Mouse (Mus musculus): ENCODE measurements around the gene Cacng2.
A peak's percentile ranks its signal among the peaks of the same experiment; 100 is the strongest.

Cacng2 gene

GRCm38 (mm10) chr15:78001400-78001799 lies 118.4 kb downstream of the Cacng2 start:
- no peak for DNase-seq

GRCm38 (mm10) chr15:77988541-77988940 lies 131.3 kb downstream of the Cacng2 start:
- no peak for DNase-seq

GRCm38 (mm10) chr15:77983391-77983790 lies 136.4 kb downstream of the Cacng2 start:
- no peak for DNase-seq

GRCm38 (mm10) chr15:77982195-77982939 lies 137.5 kb downstream of the Cacng2 start:
- no peak for DNase-seq

DNA sequence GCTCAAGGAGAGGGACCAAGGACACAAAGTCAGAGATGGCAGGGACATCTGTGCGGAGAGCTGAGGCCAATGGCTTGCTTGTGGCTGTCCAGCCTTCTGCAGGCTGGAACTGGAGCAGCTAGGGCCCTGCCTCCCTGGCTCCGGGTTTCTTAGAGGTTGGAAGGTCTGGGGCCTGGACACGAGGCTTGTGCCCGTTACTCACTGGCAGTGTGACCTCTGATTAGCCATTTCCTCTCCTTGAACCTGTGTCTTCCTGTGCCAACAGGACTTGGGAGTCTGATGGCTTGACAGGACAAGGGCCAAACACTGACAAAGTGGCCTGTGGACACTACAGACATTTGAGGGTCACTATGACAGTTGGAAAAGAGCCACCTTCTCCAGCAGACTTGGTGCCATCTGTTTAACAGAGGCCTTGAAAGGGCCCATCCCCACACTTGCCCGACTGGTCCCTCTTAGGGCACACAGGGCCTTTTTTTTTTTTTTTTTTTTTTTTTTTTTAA lies 138.6 kb downstream of the Cacng2 start:
- DNase-seq, result no peak

GRCm38 (mm10) chr15:77979427-77979865 lies 140.4 kb downstream of the Cacng2 start:
- DNase-seq, result no peak

DNA sequence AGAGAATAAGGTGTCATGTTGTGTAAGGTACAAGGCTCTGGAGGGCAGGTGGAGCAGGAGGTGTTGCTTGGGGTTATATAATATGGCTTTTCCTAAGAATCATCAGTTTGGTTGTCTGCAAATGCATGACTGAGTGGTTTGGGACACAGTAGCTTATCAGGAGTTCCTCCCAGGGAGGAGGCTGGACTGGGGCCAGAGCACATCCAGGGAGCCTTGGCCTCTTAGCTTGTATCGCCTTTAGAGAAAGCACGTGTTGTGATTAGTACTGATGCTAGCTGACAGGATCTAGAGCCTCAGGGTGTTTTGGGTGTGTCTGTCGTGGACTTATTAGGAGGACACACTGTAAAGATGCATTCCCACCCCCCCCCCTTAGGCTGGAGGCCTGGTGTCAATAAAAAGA lies 142.2 kb downstream of the Cacng2 start:
- no peak for DNase-seq

- no peak for DNase-seq
Measured at GRCm38 (mm10) chr15:77974165-77974841, 145.5 kb downstream of the Cacng2 start.

- peak; percentile 100 for DNase-seq
Measured at GRCm38 (mm10) chr15:77970470-77971292, 149.1 kb downstream of the Cacng2 start, which contains the start of gene Eif3d. Gene Eif3d, minus strand, starts transcription at chr15:77970813.

GRCm38 (mm10) chr15:77969940-77970469 lies 149.8 kb downstream of the Cacng2 start:
- DNase-seq, result no peak

- DNase-seq, result no peak
Measured at GRCm38 (mm10) chr15:77965117-77965528, 154.7 kb downstream of the Cacng2 start.

DNA sequence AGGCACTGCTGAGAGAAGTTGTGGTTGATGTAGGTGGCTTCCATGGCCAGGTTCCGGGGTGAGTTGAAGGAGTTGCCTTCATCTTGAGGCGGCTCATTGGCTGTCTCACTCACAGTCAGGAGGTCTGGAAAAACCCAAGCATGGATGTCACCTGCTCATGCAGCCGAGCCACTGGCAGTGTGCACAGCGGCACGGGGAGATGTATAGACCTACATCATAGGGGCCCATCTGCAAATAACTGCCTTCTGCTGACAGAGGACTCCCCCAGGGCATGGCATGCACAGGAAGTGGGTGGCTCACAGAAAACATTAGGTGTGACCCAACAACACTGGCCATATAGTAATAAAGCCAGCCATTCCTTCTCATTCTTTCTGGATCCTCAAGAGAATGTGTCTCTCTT lies 157.4 kb downstream of the Cacng2 start:
- DNase-seq, result no peak

DNA sequence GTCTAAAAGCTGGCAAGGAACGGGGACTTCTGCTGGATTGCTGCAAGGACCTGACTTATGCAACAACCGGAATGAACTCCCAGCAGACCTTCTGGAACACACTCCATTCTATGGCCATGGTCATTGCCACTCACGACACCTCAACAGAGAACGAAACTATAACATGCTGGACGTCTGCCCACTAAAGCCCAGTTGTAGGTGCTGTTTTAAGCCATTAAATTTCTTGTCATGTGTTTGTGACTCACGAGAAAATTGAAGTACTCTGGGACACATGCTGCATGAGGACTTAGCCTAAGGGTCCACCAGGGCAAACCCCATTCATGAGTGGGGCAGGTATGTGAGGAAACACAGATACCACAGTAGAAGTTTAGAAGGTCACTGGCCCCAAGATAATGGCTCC lies 159.1 kb downstream of the Cacng2 start:
- DNase-seq, result no peak

- DNase-seq, result no peak
Measured at GRCm38 (mm10) chr15:77958071-77958470, 161.8 kb downstream of the Cacng2 start.

DNA sequence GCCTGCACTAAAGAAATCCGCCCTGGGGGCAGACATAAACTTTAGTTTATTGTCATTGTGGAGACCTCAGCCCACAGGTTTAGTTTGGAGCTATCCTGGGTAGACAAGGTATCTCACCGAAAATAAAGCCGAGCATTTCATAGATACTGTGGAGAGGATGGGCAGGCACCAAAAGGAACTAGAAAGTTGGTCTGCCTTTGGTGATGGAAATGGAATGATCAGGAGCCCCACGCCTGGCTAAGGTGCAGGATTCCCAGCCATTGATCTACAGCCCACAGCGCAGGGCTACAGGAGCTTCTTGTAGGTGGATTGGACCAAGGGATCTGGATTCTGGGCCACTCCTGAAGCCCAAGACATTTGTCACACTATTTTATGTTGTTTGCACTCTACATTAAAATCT lies 162.2 kb downstream of the Cacng2 start:
- DNase-seq, result no peak

- peak; percentile 99 for DNase-seq
Measured at GRCm38 (mm10) chr15:77956404-77956901, 163.4 kb downstream of the Cacng2 start, which contains the start of gene Foxred2. Gene Foxred2, minus strand, starts transcription at chr15:77956722.

DNA sequence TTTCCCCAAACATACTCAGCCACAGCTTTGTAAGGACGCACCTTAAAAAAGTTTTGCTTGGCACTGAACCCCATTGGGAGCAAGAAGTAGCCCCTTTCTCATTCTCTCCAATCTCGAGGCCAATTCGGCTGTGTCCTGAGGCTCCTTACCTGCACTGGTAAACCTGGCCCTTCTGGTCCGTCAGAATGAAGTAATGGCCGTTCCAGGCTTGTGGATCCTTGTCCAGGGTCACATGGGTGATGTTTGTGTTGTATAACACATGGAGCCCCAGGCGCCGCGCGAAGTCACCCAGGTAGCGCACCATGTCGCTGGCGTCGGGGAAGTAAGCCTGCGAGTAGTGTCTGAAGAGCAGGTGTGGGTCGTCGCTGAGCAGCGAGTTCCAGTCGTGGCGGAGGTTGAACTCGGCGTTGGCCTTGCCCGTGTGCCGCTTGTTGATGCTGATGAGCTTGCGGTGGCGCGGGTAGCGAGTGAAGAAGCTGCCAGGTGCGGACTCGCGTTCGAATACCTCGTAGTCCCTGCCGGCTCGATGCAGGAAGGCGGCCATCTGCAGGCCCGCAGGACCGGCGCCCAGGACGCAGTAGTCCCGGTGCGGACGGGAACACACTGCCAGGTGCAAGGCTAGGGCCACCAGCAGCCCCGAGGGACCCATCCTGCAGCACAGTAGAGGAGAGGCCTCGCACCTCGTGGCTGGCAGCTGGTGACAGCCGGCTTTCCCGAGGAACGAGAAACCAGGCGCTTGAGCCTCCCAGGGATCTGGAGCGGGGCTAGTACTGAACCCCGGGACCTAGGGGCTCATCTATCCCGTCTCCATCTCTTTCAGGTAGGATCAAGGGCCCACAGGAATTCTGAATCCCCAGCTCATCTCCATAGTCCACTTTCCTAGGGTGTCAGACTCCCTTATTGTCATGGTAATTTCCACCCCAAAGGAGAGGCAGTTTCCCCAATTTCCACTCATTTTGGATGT lies 164.1 kb downstream of the Cacng2 start:
- no peak for DNase-seq

DNA sequence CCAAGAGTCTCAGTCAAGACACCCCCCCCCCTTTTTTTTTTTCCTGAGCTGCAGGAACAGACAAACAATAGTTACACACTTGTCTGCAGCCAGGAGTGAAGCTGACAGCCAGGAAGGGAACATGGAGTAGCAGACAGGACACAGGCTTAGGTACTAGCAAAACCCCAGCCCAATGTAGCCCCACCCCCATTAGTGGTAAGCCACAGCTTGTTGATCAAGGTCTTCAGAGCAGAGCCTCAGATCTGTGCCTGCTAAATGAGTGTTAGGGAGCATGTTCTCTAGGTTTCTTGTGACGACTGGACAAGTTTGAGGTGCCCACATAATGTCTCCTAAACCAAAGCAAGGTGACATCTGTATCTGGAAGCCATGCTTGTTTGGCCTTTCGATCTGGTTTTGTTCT lies 165.5 kb downstream of the Cacng2 start:
- no peak for DNase-seq

DNA sequence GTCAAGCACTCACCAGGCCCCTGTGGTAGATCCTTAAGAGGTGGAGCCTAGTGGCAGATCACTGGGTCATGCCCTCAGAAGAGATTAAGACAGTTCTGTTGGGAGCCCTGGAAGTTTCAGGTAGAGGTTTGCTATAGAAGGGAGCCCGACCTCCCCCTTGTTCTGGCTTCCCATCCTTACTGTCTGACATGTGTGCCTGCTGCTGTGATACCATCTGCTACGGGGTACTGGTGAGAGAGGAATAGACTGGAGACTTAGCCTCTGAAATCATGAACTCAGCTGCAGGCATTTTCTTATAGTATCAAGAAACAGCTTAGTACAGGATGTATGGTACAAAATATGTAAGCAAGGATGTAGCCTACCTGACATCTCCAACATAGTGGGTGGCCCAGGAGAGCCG lies 166.9 kb downstream of the Cacng2 start:
- DNase-seq, result no peak

- DNase-seq, result no peak
Measured at GRCm38 (mm10) chr15:77949061-77949460, 170.8 kb downstream of the Cacng2 start.

- peak; percentile 98 for DNase-seq
Measured at GRCm38 (mm10) chr15:77945711-77946110, 174.1 kb downstream of the Cacng2 start.
